Mouse (Mus musculus) testis, adult 10 weeks (tissue): ENCODE measurements around the gene Ttc14. TPM values are rescaled to one million over a fixed set of nuclear protein-coding genes. Genes with fewer than 3 reads are reported as not detected.

Experiments
- polyA plus RNA-seq: library from polyadenylated mRNA; stranded (reverse); fragments of 350-450 nt; fragmentation: Illumina TruSeq; extraction: RNeasy Lipid Tissue Mini Kit (QIAGEN cat#74804); gene quantifications from one replicate; pipeline ENCODE4 v1.2.3, GENCODE M21; 2014; ENCODE audit warnings: low read depth, low replicate concordance

The Ttc14 gene
- 56.5 TPM for polyA plus RNA-seq

DNA sequence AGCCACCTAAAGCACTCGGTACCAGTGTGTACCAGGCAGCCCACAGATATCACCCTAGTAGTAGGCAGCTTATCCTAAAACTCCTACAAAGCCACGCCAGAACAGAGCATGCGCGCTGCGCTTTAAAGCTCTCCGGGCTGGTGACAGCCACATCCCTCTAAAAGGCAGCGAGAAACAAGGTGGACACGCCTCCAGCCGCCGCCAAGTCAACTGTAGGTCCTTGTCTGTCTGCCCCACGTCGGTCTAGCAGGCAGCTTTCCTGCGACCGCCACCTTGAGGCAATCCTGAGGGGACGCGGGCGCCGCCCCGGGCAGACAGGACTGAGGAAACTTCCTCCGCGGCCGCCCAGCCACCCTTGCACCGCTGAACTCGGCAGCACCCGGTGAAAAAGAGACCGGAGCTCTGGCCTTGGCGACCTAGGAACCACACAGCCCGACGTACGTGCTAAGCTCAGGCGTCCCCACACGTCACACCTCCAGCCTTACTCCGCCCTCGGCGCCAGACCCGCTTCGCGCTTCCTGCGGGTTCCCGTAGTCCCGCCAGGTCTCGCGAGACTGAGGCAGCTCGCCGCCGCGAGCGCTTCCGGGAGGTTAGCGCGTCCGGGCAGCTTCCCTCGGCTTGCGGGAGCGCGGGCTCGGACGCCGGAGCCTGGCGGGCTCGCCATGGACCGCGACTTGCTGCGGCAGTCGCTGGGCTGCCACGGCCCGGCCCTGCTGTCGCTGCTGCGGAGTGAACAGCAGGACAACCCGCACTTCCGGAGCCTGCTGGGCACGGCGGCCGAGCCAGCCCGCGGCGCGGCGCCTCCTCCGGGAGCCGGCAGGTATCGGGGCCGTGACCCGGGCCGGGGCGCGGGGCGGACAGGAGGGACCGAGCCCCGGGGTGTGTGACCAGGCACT lies at the start of gene Ttc14:
Gene Ttc14 (plus strand): TSS at position 216 of the 896 bp plus-strand sequence.

DNA sequence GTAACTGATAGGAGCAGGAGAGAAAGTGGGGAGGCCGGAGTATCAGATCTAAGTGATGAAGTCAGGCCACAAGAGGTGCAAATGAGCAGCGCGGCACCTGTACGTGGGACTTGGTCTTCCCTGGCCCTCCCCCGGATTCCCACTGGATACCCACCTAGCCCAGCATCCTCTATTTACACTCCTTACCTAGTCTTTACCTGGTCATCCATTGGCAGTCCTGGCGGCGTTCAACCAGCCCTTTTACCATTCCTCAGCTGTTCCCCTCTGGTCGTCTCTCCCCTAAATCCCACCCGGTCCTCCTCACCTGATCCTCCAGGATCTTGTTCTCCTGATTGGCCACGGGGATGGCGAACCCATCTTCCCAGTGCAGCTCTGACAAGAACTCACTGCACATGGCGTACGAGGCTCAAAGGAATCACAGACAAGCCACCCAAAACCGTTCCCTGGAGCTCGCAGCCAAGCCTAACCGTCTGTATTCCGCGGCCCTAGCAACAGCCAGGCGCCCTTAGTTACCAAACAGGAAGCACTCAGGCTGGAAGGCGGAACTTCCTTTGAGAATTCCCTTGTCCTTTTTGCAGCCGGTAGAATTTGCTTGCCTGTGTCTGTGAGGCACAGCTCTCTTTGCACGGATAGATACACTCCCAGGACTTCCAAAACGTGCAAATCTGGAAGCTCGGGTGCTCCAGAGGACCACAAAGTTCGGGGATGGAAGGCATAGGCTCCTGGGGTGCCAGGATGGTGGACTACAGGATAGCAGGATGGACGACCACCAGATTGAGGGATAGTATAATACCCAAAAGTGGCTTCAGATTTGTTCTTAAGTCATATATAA lies 44.4 kb downstream of the Ttc14 start, which contains the start of gene Ccdc39:
Gene Ccdc39 (minus strand): TSS at position 510 of the 832 bp plus-strand sequence.

Other genes starting within 250 kb of the Ttc14 start
- 563 TPM for gene Ccdc39, start 44.5 kb downstream of the Ttc14 start, polyA plus RNA-seq
- 1,641 TPM for gene Fxr1, start 220.1 kb downstream of the Ttc14 start, polyA plus RNA-seq